Mouse (Mus musculus): ENCODE measurements around the gene Klhl25. TPM values are rescaled to one million over a fixed set of nuclear protein-coding genes. Genes with fewer than 3 reads are reported as not detected.
A peak's percentile ranks its signal among the peaks of the same experiment; 100 is the strongest.

Klhl25 gene
- total and polyA plus RNA-seq, 2 experiments from 2014 or later, result 12.6 to 34.2 TPM

GRCm38 (mm10) chr7:75880236-75880635 is 32.1 kb downstream of the Klhl25 start:
- WGBS, result 63% methylated on average over 8 of the region's 8 CpGs
- Histone ChIP-seq H3K9me3 (ENCODE audit: low read length) (no peaks in the 10 kb centered on the region), H3K36me3 (ENCODE audit: insufficient read depth, low read length) (no peaks in the 10 kb centered on the region), H3K4me2 (ENCODE audit: low read depth, low read length, poor library complexity, severe bottlenecking) (no peak overlapping the region), H3K27ac (ENCODE audit: low read depth, low read length) (no peak overlapping the region), H3K4me3 (ENCODE audit: low read depth, low read length) (no peak overlapping the region), H3K9ac (replicated peaks; ENCODE audit: low read length, poor library complexity, severe bottlenecking) (0 out of 2 replicates have a peak overlapping the region, but pooled peaks have one; percentile 13), H3K27me3 (ENCODE audit: insufficient read depth, low read length) (no peaks in the 10 kb centered on the region), H3K4me1 (ENCODE audit: insufficient read depth, low read length) (no peaks in the 10 kb centered on the region)
- TF ChIP-seq CTCF (IDR thresholded peaks at IDR 0.05), result no peak
- ATAC-seq (ENCODE audit: low FRiP score) (peak; percentile 47; the same call in 1 of the 2 replicates), DNase-seq (ENCODE audit: low spot score) (no peak)

GRCm38 (mm10) chr7:75880650-75881049 is 32.5 kb downstream of the Klhl25 start:
- WGBS, result 1% methylated on average over 8 of the region's 8 CpGs
- H3K4me2 ChIP-seq (ENCODE audit: low read depth, low read length, poor library complexity, severe bottlenecking), result no peak overlapping the region
- H3K4me1 ChIP-seq (ENCODE audit: insufficient read depth, low read length), result no peaks in the 10 kb centered on the region
- no peak overlapping the region for H3K4me3 ChIP-seq (ENCODE audit: low read depth, low read length)
- 0 out of 2 replicates have a peak overlapping the region, but pooled peaks have one; percentile 13 for H3K9ac ChIP-seq (replicated peaks; ENCODE audit: low read length, poor library complexity, severe bottlenecking)
- ATAC-seq (ENCODE audit: low FRiP score) (peak; percentile 88), DNase-seq (ENCODE audit: low spot score) (peak; percentile 92)
- no peaks in the 10 kb centered on the region for H3K27me3 ChIP-seq (ENCODE audit: insufficient read depth, low read length)
- H3K36me3 ChIP-seq (ENCODE audit: insufficient read depth, low read length), result no peaks in the 10 kb centered on the region
- peak; percentile 98 for TF ChIP-seq CTCF (IDR thresholded peaks at IDR 0.05)
- H3K27ac ChIP-seq (ENCODE audit: low read depth, low read length), result no peak overlapping the region
- no peaks in the 10 kb centered on the region for H3K9me3 ChIP-seq (ENCODE audit: low read length)

GRCm38 (mm10) chr7:75881376-75881775 is 33.3 kb downstream of the Klhl25 start:
- Histone ChIP-seq H3K9me3 (ENCODE audit: low read length) (no peaks in the 10 kb centered on the region), H3K4me1 (ENCODE audit: insufficient read depth, low read length) (no peaks in the 10 kb centered on the region), H3K27me3 (ENCODE audit: insufficient read depth, low read length) (no peaks in the 10 kb centered on the region), H3K36me3 (ENCODE audit: insufficient read depth, low read length) (no peaks in the 10 kb centered on the region), H3K4me2 (ENCODE audit: low read depth, low read length, poor library complexity, severe bottlenecking) (no peak overlapping the region), H3K9ac (replicated peaks; ENCODE audit: low read length, poor library complexity, severe bottlenecking) (no peak overlapping the region), H3K4me3 (ENCODE audit: low read depth, low read length) (no peak overlapping the region), H3K27ac (ENCODE audit: low read depth, low read length) (no peak overlapping the region)
- DNase-seq (ENCODE audit: low spot score) (no peak), ATAC-seq (ENCODE audit: low FRiP score) (no peak)
- WGBS, result 61% methylated on average over 6 of the region's 6 CpGs
- no peak for TF ChIP-seq CTCF (IDR thresholded peaks at IDR 0.05)

- Histone ChIP-seq H3K4me1 (ENCODE audit: insufficient read depth, low read length) (no peaks in the 10 kb centered on the region), H3K9me3 (ENCODE audit: low read length) (no peaks in the 10 kb centered on the region), H3K27me3 (ENCODE audit: insufficient read depth, low read length) (no peaks in the 10 kb centered on the region), H3K4me2 (ENCODE audit: low read depth, low read length, poor library complexity, severe bottlenecking) (no peak overlapping the region), H3K36me3 (ENCODE audit: insufficient read depth, low read length) (no peaks in the 10 kb centered on the region), H3K4me3 (ENCODE audit: low read depth, low read length) (no peak overlapping the region), H3K27ac (ENCODE audit: low read depth, low read length) (no peak overlapping the region), H3K9ac (replicated peaks; ENCODE audit: low read length, poor library complexity, severe bottlenecking) (no peak overlapping the region)
- DNase-seq (ENCODE audit: low spot score) (no peak), ATAC-seq (ENCODE audit: low FRiP score) (no peak)
- no peak for TF ChIP-seq CTCF (IDR thresholded peaks at IDR 0.05)
- WGBS, result 81% methylated on average over 3 of the region's 3 CpGs
These were observed 33.7 kb downstream of the Klhl25 start for GRCm38 (mm10) chr7:75881791-75882190.

- no peak for DNase-seq (ENCODE audit: low spot score)
- no peaks in the 10 kb centered on the region for H3K9me3 ChIP-seq (ENCODE audit: low read length)
- no peak overlapping the region for H3K4me3 ChIP-seq (ENCODE audit: low read depth, low read length)
- WGBS, result 94% methylated on average over 4 of the region's 4 CpGs
- no peak for ATAC-seq (ENCODE audit: low FRiP score)
- H3K27me3 ChIP-seq (ENCODE audit: insufficient read depth, low read length), result no peaks in the 10 kb centered on the region
- no peaks in the 10 kb centered on the region for H3K36me3 ChIP-seq (ENCODE audit: insufficient read depth, low read length)
- no peak overlapping the region for H3K27ac ChIP-seq (ENCODE audit: low read depth, low read length)
- H3K9ac ChIP-seq (replicated peaks; ENCODE audit: low read length, poor library complexity, severe bottlenecking), result no peak overlapping the region
- no peaks in the 10 kb centered on the region for H3K4me1 ChIP-seq (ENCODE audit: insufficient read depth, low read length)
- no peak overlapping the region for H3K4me2 ChIP-seq (ENCODE audit: low read depth, low read length, poor library complexity, severe bottlenecking)
- TF ChIP-seq CTCF (IDR thresholded peaks at IDR 0.05), result no peak
These were observed 43.4 kb downstream of the Klhl25 start for GRCm38 (mm10) chr7:75891466-75891865.

- ATAC-seq (ENCODE audit: low FRiP score) (no peak), DNase-seq (ENCODE audit: low spot score) (no peak)
- WGBS, result 80% methylated on average over 3 of the region's 3 CpGs
- Histone ChIP-seq H3K27ac (ENCODE audit: low read depth, low read length) (no peak overlapping the region), H3K4me3 (ENCODE audit: low read depth, low read length) (no peak overlapping the region), H3K4me2 (ENCODE audit: low read depth, low read length, poor library complexity, severe bottlenecking) (no peak overlapping the region), H3K4me1 (ENCODE audit: insufficient read depth, low read length) (no peaks in the 10 kb centered on the region), H3K27me3 (ENCODE audit: insufficient read depth, low read length) (no peaks in the 10 kb centered on the region), H3K36me3 (ENCODE audit: insufficient read depth, low read length) (no peaks in the 10 kb centered on the region), H3K9me3 (ENCODE audit: low read length) (no peaks in the 10 kb centered on the region), H3K9ac (replicated peaks; ENCODE audit: low read length, poor library complexity, severe bottlenecking) (no peak overlapping the region)
- TF ChIP-seq CTCF (IDR thresholded peaks at IDR 0.05), result no peak
These were observed 44.6 kb downstream of the Klhl25 start for GRCm38 (mm10) chr7:75892737-75893136.
